Comparison of ENCODE assay signal across 17 mouse cellular contexts in genomic region chr9:96829682-96830081, GRCm38 (mm10).
A peak's percentile ranks its signal among the peaks of the same experiment; 100 is the strongest.
DNase-seq lines count a peak whose midpoint lies in the region; ATAC-seq and TF ChIP-seq lines count a peak whose summit lies in the region.
"Had no signal": no experiment of that assay in that cellular context is flagged by ENCODE, and none has a peak within 500 bp of the region (broad histone marks: within the 10 kb centered on the region; RNA-seq: fewer than 3 reads in every experiment).

No protein-coding gene starts in this region.

- WGBS in forebrain, postnatal 0 days, result 85% methylated on average over 2 of the region's 3 CpGs
- WGBS in forebrain, embryonic 10.5 days, result 89% methylated on average over 3 of the region's 3 CpGs
- WGBS in liver, postnatal 0 days (ENCODE audit: insufficient replicate concordance), result 87% methylated on average over 2 of the region's 3 CpGs
- WGBS in liver, embryonic 11.5 days, result 88% methylated on average over 2 of the region's 3 CpGs

- H3K27me3 ChIP-seq in forebrain, postnatal 0 days (ENCODE audit: insufficient read depth, low read length), result no peaks in the 10 kb centered on the region
- H3K27me3 ChIP-seq in forebrain, embryonic 10.5 days (ENCODE audit: poor library complexity, severe bottlenecking), result no peaks in the 10 kb centered on the region
- H3K27me3 ChIP-seq in liver, postnatal 0 days (ENCODE audit: insufficient read depth, low read length), result no peaks in the 10 kb centered on the region
- H3K27me3 ChIP-seq in liver, embryonic 11.5 days (replicated peaks; ENCODE audit: control insufficient read depth, insufficient read depth, low read length), result no peaks in the 10 kb centered on the region
- H3K27me3 ChIP-seq in ES-Bruce4 (ENCODE audit: control insufficient read depth, insufficient read depth, low read length, poor library complexity, severe bottlenecking), result no peaks in the 10 kb centered on the region
- H3K27me3 ChIP-seq: forebrain, embryonic 12.5 days; limb, embryonic 15.5 days had no signal

- no peak overlapping the region for H3K4me3 ChIP-seq in forebrain, postnatal 0 days (ENCODE audit: low read depth, low read length)
- no peak overlapping the region for H3K4me3 ChIP-seq in forebrain, embryonic 10.5 days
- H3K4me3 ChIP-seq in liver, postnatal 0 days (ENCODE audit: low read depth, low read length), result no peak overlapping the region
- no peak overlapping the region for H3K4me3 ChIP-seq in liver, embryonic 11.5 days (ENCODE audit: low read depth, low read length)
- H3K4me3 ChIP-seq in ES-Bruce4 (ENCODE audit: low read depth, low read length), result no peak overlapping the region
- H3K4me3 ChIP-seq: forebrain, embryonic 12.5 days; heart, adult 2 months; limb, embryonic 15.5 days had no signal

- H3K4me1 ChIP-seq in forebrain, postnatal 0 days (ENCODE audit: insufficient read depth), result no peaks in the 10 kb centered on the region
- H3K4me1 ChIP-seq in forebrain, embryonic 10.5 days, result peaks cover 22% of the 10 kb centered on the region
- H3K4me1 ChIP-seq in liver, postnatal 0 days (ENCODE audit: insufficient read depth), result no peaks in the 10 kb centered on the region
- no peaks in the 10 kb centered on the region; the same call in 1 of the 2 replicates for H3K4me1 ChIP-seq in liver, embryonic 11.5 days (replicated peaks; ENCODE audit: control insufficient read depth, insufficient read depth, low read length)
- peaks cover 9% of the 10 kb centered on the region for H3K4me1 ChIP-seq in ES-Bruce4 (ENCODE audit: control insufficient read depth, insufficient read depth, low read length)

- peaks cover 3% of the 10 kb centered on the region for H3K36me3 ChIP-seq in forebrain, postnatal 0 days (ENCODE audit: insufficient read depth)
- peaks cover 24% of the 10 kb centered on the region for H3K36me3 ChIP-seq in forebrain, embryonic 10.5 days (replicated peaks)
- peaks cover 2% of the 10 kb centered on the region; the same call in 1 of the 2 replicates for H3K36me3 ChIP-seq in liver, postnatal 0 days (replicated peaks; ENCODE audit: insufficient read depth, low read length)
- no peaks in the 10 kb centered on the region; the same call in 1 of the 2 replicates for H3K36me3 ChIP-seq in liver, embryonic 11.5 days (ENCODE audit: control insufficient read depth, insufficient read depth, low read length)
- H3K36me3 ChIP-seq in ES-Bruce4 (ENCODE audit: control insufficient read depth, insufficient read depth, low read length, poor library complexity, severe bottlenecking), result no peaks in the 10 kb centered on the region

- no peak overlapping the region for H3K27ac ChIP-seq in forebrain, postnatal 0 days (ENCODE audit: low read depth, low read length)
- H3K27ac ChIP-seq in forebrain, embryonic 10.5 days, result no peak overlapping the region
- H3K27ac ChIP-seq in liver, postnatal 0 days (ENCODE audit: low read depth), result no peak overlapping the region
- H3K27ac ChIP-seq in liver, embryonic 11.5 days (ENCODE audit: low read depth, low read length), result no peak overlapping the region
- H3K27ac ChIP-seq in ES-Bruce4 (ENCODE audit: insufficient read depth, low read length), result no peak overlapping the region
- H3K27ac ChIP-seq: forebrain, embryonic 12.5 days; heart, adult 2 months; limb, embryonic 15.5 days; macrophage had no signal

- DNase-seq in forebrain, postnatal 0 days, result no peak
- DNase-seq in forebrain, embryonic 10.5 days (ENCODE audit: extremely low spot score, low spot score), result no peak
- DNase-seq in liver, postnatal 0 days, result no peak
- DNase-seq in liver, embryonic 11.5 days (ENCODE audit: low spot score), result no peak
- no peak for DNase-seq in gastrocnemius, postnatal 36 days
- no peak for DNase-seq in heart, adult 18-20 months
- DNase-seq: adrenal gland, postnatal 36 days; heart, adult 2 months; heart, postnatal 36 days; kidney, postnatal 14 days; midbrain, embryonic 14.5 days; thymus, adult 18-20 months had no signal

- H3K4me2 ChIP-seq in forebrain, postnatal 0 days (ENCODE audit: low read depth), result no peak overlapping the region
- no peak overlapping the region for H3K4me2 ChIP-seq in liver, postnatal 0 days (ENCODE audit: low read depth, low read length)
- H3K4me2 ChIP-seq in liver, embryonic 11.5 days, result no peak overlapping the region
- H3K4me2 ChIP-seq: forebrain, embryonic 12.5 days; limb, embryonic 15.5 days had no signal

- ATAC-seq in forebrain, postnatal 0 days, result no peak
- ATAC-seq in liver, postnatal 0 days, result no peak
- no peak for ATAC-seq in liver, embryonic 11.5 days (replicated peaks; ENCODE audit: low FRiP score)
- ATAC-seq in erythroblast, adult 5-6 weeks (replicated peaks; ENCODE audit: low FRiP score, poor library complexity, severe bottlenecking), result 0 out of 2 replicates have a peak, but pooled peaks have one; percentile 28

- TF ChIP-seq CTCF in forebrain, postnatal 0 days (IDR thresholded peaks at IDR 0.05; ENCODE audit: low read depth), result peak; percentile 27; the same call in 1 of the 2 replicates
- peak; percentile 17; the same call in 1 of the 2 replicates for TF ChIP-seq CTCF in liver, postnatal 0 days (IDR thresholded peaks at IDR 0.05; ENCODE audit: low read depth)
- peak; percentile 63 for TF ChIP-seq CTCF in ES-Bruce4 (IDR thresholded peaks at IDR 0.05; ENCODE audit: low read depth, low read length)

- no peaks in the 10 kb centered on the region for H3K9me3 ChIP-seq in forebrain, postnatal 0 days (ENCODE audit: low read length)
- no peaks in the 10 kb centered on the region for H3K9me3 ChIP-seq in forebrain, embryonic 10.5 days
- no peaks in the 10 kb centered on the region for H3K9me3 ChIP-seq in liver, postnatal 0 days (ENCODE audit: low read length)
- no peaks in the 10 kb centered on the region for H3K9me3 ChIP-seq in liver, embryonic 11.5 days (ENCODE audit: control insufficient read depth, low read length)
- no peaks in the 10 kb centered on the region for H3K9me3 ChIP-seq in ES-Bruce4 (replicated peaks; ENCODE audit: control insufficient read depth, insufficient read depth, low read length, poor library complexity, severe bottlenecking)
- H3K9me3 ChIP-seq: forebrain, embryonic 12.5 days; limb, embryonic 15.5 days had no signal

- no peak for TF ChIP-seq EP300 in liver, postnatal 0 days (IDR thresholded peaks at IDR 0.05; ENCODE audit: low read depth)
- no peak for TF ChIP-seq EP300 in ES-Bruce4 (IDR thresholded peaks at IDR 0.05; ENCODE audit: insufficient read depth, low read depth, low read length)

- intact Hi-C loops in gastrocnemius, postnatal 36 days (cut with DNase I), result no loop called here

- no peak for TF ChIP-seq POLR2A in ES-Bruce4 (IDR thresholded peaks at IDR 0.05; ENCODE audit: insufficient read depth, low read length)

- H3K9ac ChIP-seq in forebrain, postnatal 0 days, result no peak overlapping the region
- no peak overlapping the region for H3K9ac ChIP-seq in liver, postnatal 0 days (replicated peaks)
- H3K9ac ChIP-seq in liver, embryonic 11.5 days (ENCODE audit: low read depth, low read length), result no peak overlapping the region
- H3K9ac ChIP-seq in ES-Bruce4 (ENCODE audit: low read depth, poor library complexity, severe bottlenecking), result no peak overlapping the region
- H3K9ac ChIP-seq: forebrain, embryonic 12.5 days; limb, embryonic 15.5 days had no signal
